Mouse (Mus musculus) megakaryocyte, embryonic 14.5 days (primary cell): Measurements from ENCODE around the gene Mgst3. TPM values are rescaled to one million over a fixed set of nuclear protein-coding genes. Genes with fewer than 3 reads are reported as not detected.
"Not testable (repeated sequence)": the region's sequence is repeated elsewhere in the genome, so short reads cannot be mapped to it uniquely, and the experiment has no call there.

Source experiments
- H3K27me3 ChIP-seq: replicated peaks from 2 replicates; pipeline ENCODE3; 2012; ENCODE audit warnings: inconsistent platforms
- H3K36me3 ChIP-seq: replicated peaks from 2 replicates; pipeline ENCODE3; 2012; ENCODE audit warnings: low read length, inconsistent platforms, mixed read lengths
- H3K4me1 ChIP-seq: 2 replicates; pipeline ENCODE4 v1.6.1; 2012; ENCODE audit warnings: inconsistent platforms
- H3K4me3 ChIP-seq: replicated peaks from 2 replicates; pipeline ENCODE3; 2012; ENCODE audit warnings: moderate library complexity, mild to moderate bottlenecking, inconsistent platforms
- H3K9me3 ChIP-seq: 2 replicates; pipeline ENCODE4 v1.6.1; 2012; ENCODE audit warnings: inconsistent platforms
- FLI1 ChIP-seq: IDR thresholded peaks from 2 replicates; pipeline ENCODE4 v1.6.1; 2012; ENCODE audit warnings: low read length, inconsistent platforms, mixed read lengths
- GATA1 ChIP-seq: IDR thresholded peaks from 3 replicates; pipeline ENCODE4 v1.6.1; 2012; ENCODE audit warnings: mixed read lengths, low read length, inconsistent platforms, borderline replicate concordance
- polyA plus RNA-seq: library from polyadenylated mRNA; stranded (reverse); fragments of >175 nt; gene quantifications from 2 replicates; pipeline ENCODE4 v1.2.3, GENCODE M21; 2012; ENCODE audit warnings: low replicate concordance; ENCODE audit not compliant: insufficient read depth

Mgst3 gene
- polyA plus RNA-seq, 1 experiment = 10.5 TPM

- H3K4me1 ChIP-seq = peaks cover 10% of the 10 kb centered on the region
- H3K36me3 ChIP-seq = peaks cover 86% of the 10 kb centered on the region
- no peak for TF ChIP-seq FLI1
- TF ChIP-seq GATA1 = no peak
- no peaks in the 10 kb centered on the region for H3K9me3 ChIP-seq
- H3K4me3 ChIP-seq = no peak overlapping the region
- H3K27me3 ChIP-seq = no peaks in the 10 kb centered on the region
Measured at GRCm38 (mm10) chr1:167365808-167366207, 27.8 kb downstream of the Mgst3 start.

GRCm38 (mm10) chr1:167363322-167363721 is 30.3 kb downstream of the Mgst3 start:
- Histone ChIP-seq H3K4me1 (no peaks in the 10 kb centered on the region), H3K36me3 (peaks cover 98% of the 10 kb centered on the region), H3K27me3 (no peaks in the 10 kb centered on the region), H3K9me3 (no peaks in the 10 kb centered on the region), H3K4me3 (no peak overlapping the region)
- TF ChIP-seq GATA1 = no peak
- no peak for TF ChIP-seq FLI1

- no peaks in the 10 kb centered on the region for H3K9me3 ChIP-seq
- peaks cover 98% of the 10 kb centered on the region for H3K36me3 ChIP-seq
- TF ChIP-seq FLI1 (no peak), GATA1 (no peak)
- H3K27me3 ChIP-seq = no peaks in the 10 kb centered on the region
- no peaks in the 10 kb centered on the region for H3K4me1 ChIP-seq
- H3K4me3 ChIP-seq = no peak overlapping the region
Measured at GRCm38 (mm10) chr1:167362819-167363218, 30.8 kb downstream of the Mgst3 start.

- no peaks in the 10 kb centered on the region for H3K9me3 ChIP-seq
- H3K36me3 ChIP-seq = peaks cover 98% of the 10 kb centered on the region
- H3K4me1 ChIP-seq = no peaks in the 10 kb centered on the region
- TF ChIP-seq GATA1 (no peak), FLI1 (no peak)
- no peaks in the 10 kb centered on the region for H3K27me3 ChIP-seq
- no peak overlapping the region for H3K4me3 ChIP-seq
Measured at GRCm38 (mm10) chr1:167360268-167360667, 33.4 kb downstream of the Mgst3 start.

- H3K4me3 ChIP-seq = no peak overlapping the region
- no peak for TF ChIP-seq GATA1
- no peak for TF ChIP-seq FLI1
- peaks cover 98% of the 10 kb centered on the region for H3K36me3 ChIP-seq
- H3K9me3 ChIP-seq = no peaks in the 10 kb centered on the region
- no peaks in the 10 kb centered on the region for H3K27me3 ChIP-seq
- 0 out of 2 replicates have a peak, but pooled peaks cover 3% of the 10 kb centered on the region for H3K4me1 ChIP-seq
Measured at GRCm38 (mm10) chr1:167358731-167359130, 34.9 kb downstream of the Mgst3 start.

- H3K4me3 ChIP-seq = no peak overlapping the region
- H3K36me3 ChIP-seq = peaks cover 97% of the 10 kb centered on the region
- H3K4me1 ChIP-seq = peaks cover 6% of the 10 kb centered on the region; the same call in 1 of the 2 replicates
- H3K9me3 ChIP-seq = no peaks in the 10 kb centered on the region
- no peak for TF ChIP-seq GATA1
- no peaks in the 10 kb centered on the region for H3K27me3 ChIP-seq
Measured at GRCm38 (mm10) chr1:167357387-167357786, 36.3 kb downstream of the Mgst3 start.

GRCm38 (mm10) chr1:167352403-167352802 is 41.2 kb downstream of the Mgst3 start:
- TF ChIP-seq GATA1 (no peak), FLI1 (no peak)
- H3K36me3 ChIP-seq = peaks cover 54% of the 10 kb centered on the region
- H3K27me3 ChIP-seq = no peaks in the 10 kb centered on the region
- H3K4me3 ChIP-seq = no peak overlapping the region
- H3K4me1 ChIP-seq = peaks cover 21% of the 10 kb centered on the region
- no peaks in the 10 kb centered on the region for H3K9me3 ChIP-seq

- H3K4me3 ChIP-seq = peak overlapping the region; percentile 99
- no peak for TF ChIP-seq FLI1
- TF ChIP-seq GATA1 = no peak
- H3K27me3 ChIP-seq = no peaks in the 10 kb centered on the region
- H3K36me3 ChIP-seq = peaks cover 38% of the 10 kb centered on the region
- H3K4me1 ChIP-seq = peaks cover 21% of the 10 kb centered on the region
- no peaks in the 10 kb centered on the region for H3K9me3 ChIP-seq
Measured at GRCm38 (mm10) chr1:167350597-167351415, 42.8 kb downstream of the Mgst3 start.

GRCm38 (mm10) chr1:167349815-167350596 is 43.6 kb downstream of the Mgst3 start, which contains the start of gene Aldh9a1:
TSS of gene Aldh9a1 (plus strand) at chr1:167349991.
- peaks cover 21% of the 10 kb centered on the region for H3K4me1 ChIP-seq
- H3K4me3 ChIP-seq = peak within 1 kb of the TSS; percentile 99
- no peaks in the 10 kb centered on the region for H3K9me3 ChIP-seq
- no peaks in the 10 kb centered on the region for H3K27me3 ChIP-seq
- H3K36me3 ChIP-seq = peaks cover 30% of the 10 kb centered on the region
- TF ChIP-seq FLI1 (no peak), GATA1 (peak; percentile 74; the same call in 1 of the 3 replicates)

GRCm38 (mm10) chr1:167349206-167349605 is 44.4 kb downstream of the Mgst3 start:
- Histone ChIP-seq H3K4me1 (peaks cover 19% of the 10 kb centered on the region), H3K36me3 (peaks cover 22% of the 10 kb centered on the region)
- not testable (repeated sequence) for H3K9me3 ChIP-seq, H3K4me3 ChIP-seq, H3K27me3 ChIP-seq

- not testable (repeated sequence) for H3K36me3 ChIP-seq, H3K9me3 ChIP-seq, H3K4me3 ChIP-seq, H3K27me3 ChIP-seq
- H3K4me1 ChIP-seq = peaks cover 17% of the 10 kb centered on the region
Measured at GRCm38 (mm10) chr1:167345994-167346520, 47.6 kb downstream of the Mgst3 start.
